Mouse (Mus musculus) cortical plate, adult 2 months (tissue): ENCODE data around the gene Galnt17.

Source experiments
- CTCF ChIP-seq: fragments of 200-500 bp; IDR thresholded peaks from 2 replicates; pipeline ENCODE4 v1.5.1; 2011; ENCODE audit warnings: mild to moderate bottlenecking, control low read depth, low read length; ENCODE audit not compliant: insufficient read depth; ENCODE audit errors: extremely low read depth
- POLR2A ChIP-seq: fragments of 200-500 bp; IDR thresholded peaks from 2 replicates; pipeline ENCODE4 v1.6.1; 2011; ENCODE audit warnings: mild to moderate bottlenecking, low read length, control low read depth; ENCODE audit not compliant: insufficient read depth; ENCODE audit errors: extremely low read depth

DNA sequence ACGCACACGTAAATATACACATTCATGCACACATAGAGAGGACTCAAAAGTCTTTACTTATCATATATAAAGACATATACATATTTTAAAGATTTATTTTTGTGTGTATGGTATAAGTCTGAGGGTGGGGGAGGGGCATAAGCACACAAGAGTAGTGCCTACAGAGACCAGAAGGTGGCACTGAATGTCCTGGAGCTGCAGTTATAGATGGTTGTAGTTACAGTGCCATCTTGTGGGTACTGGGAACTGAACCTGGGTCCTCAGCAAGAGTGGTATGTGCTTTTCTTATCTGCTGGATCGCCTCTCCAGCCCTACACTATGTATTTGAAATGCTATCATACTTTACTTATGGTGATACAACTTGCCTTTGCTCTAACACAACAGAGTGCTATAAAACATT, 68.5 kb downstream of the Galnt17 start:
- TF ChIP-seq POLR2A (no peak), CTCF (no peak)
